10 mouse cellular contexts compared by ENCODE assay signal in genomic region chr7:30904042-30904441, GRCm38 (mm10). TPM values are rescaled to one million over a fixed set of nuclear protein-coding genes. Genes with fewer than 3 reads are reported as not detected.
DNase-seq lines count a peak whose midpoint lies in the region; ATAC-seq lines count a peak whose summit lies in the region.
"Had no signal": no experiment of that assay in that cellular context is flagged by ENCODE, and none has a peak within 500 bp of the region (broad histone marks: within the 10 kb centered on the region; RNA-seq: fewer than 3 reads in every experiment).

No protein-coding gene starts in this region.

- H3K4me2 ChIP-seq in forebrain, embryonic 13.5 days: no peak overlapping the region

- H3K27me3 ChIP-seq in forebrain, embryonic 13.5 days: 0 out of 2 replicates have a peak, but pooled peaks cover 8% of the 10 kb centered on the region

- H3K36me3 ChIP-seq in forebrain, embryonic 13.5 days (ENCODE audit: poor library complexity, severe bottlenecking): no peaks in the 10 kb centered on the region

- H3K4me3 ChIP-seq in forebrain, embryonic 13.5 days: no peak overlapping the region

- peaks cover 10% of the 10 kb centered on the region for H3K4me1 ChIP-seq in forebrain, embryonic 13.5 days

- H3K27ac ChIP-seq in forebrain, embryonic 13.5 days: no peak overlapping the region

- ATAC-seq in forebrain, embryonic 13.5 days: no peak

- 60% methylated on average over 4 of the region's 4 CpGs for WGBS in forebrain, embryonic 13.5 days

- no peak overlapping the region for H3K9ac ChIP-seq in forebrain, embryonic 13.5 days

- DNase-seq in adrenal gland, postnatal 14 days: peak; percentile 51
- no peak for DNase-seq in adrenal gland, postnatal 4 days (ENCODE audit: low spot score in 2 of 2)
- peak; percentile 28 to 52 for DNase-seq in layer of hippocampus, postnatal 10 days (ENCODE audit: low spot score in 2 of 2)
- no peak for DNase-seq in layer of hippocampus, adult 9-11 months
- DNase-seq in thymus, postnatal 14 days: peak; percentile 15
- DNase-seq in thymus, postnatal 10 days (ENCODE audit: low spot score in 2 of 2): no peak
- no peak for DNase-seq in ovary, postnatal 10 days (ENCODE audit: low spot score)

- no peaks in the 10 kb centered on the region for H3K9me3 ChIP-seq in forebrain, embryonic 13.5 days (replicated peaks)

RNA-seq across cellular contexts. Expression of gene Mag, which starts 10.6 kb away (rescaled TPM):
- total RNA-seq in adrenal gland, postnatal 14 days (2021): 0.33 and 0.90 TPM in 2 replicates
- 1 to 10 TPM in 1 of 2 experiments, under 1 TPM in 1; 0.45 to 1.4 TPM for total RNA-seq in adrenal gland, postnatal 4 days (2021)
- total RNA-seq in layer of hippocampus, postnatal 10 days (2021): 10 to 100 TPM; 25.3 to 30.7 TPM
- 0.58 and 0.64 TPM in 2 replicates for polyA plus RNA-seq in forebrain, embryonic 13.5 days (2015; fragmentation: Nextera tagmentation; extraction: Ambion mirVana)

RNA-seq across cellular contexts. Expression of gene Hamp2, which starts 20.4 kb away (rescaled TPM):
- total RNA-seq in adrenal gland, postnatal 14 days (2021): 6.5 TPM in 1 of 2 replicates, not detected in the other
- 10 to 100 TPM in 1 of 2 experiments, under 1 TPM in 1; 0.84 to 12.5 TPM for total RNA-seq in adrenal gland, postnatal 4 days (2021)
- not detected for total RNA-seq in layer of hippocampus, postnatal 10 days (2021)
- polyA plus RNA-seq in forebrain, embryonic 13.5 days (2015; fragmentation: Nextera tagmentation; extraction: Ambion mirVana): not detected in 2 replicates
- polyA plus RNA-seq: C2C12 had no signal

RNA-seq across cellular contexts. Expression of gene Cd22, which starts 23.9 kb away (rescaled TPM):
- 3.2 and 14.1 TPM in 2 replicates for total RNA-seq in adrenal gland, postnatal 14 days (2021)
- under 1 TPM; 0.73 to 0.90 TPM for total RNA-seq in adrenal gland, postnatal 4 days (2021)
- not detected for total RNA-seq in layer of hippocampus, postnatal 10 days (2021)
- not detected in 2 replicates for polyA plus RNA-seq in forebrain, embryonic 13.5 days (2015; fragmentation: Nextera tagmentation; extraction: Ambion mirVana)

RNA-seq across cellular contexts. Expression of gene Hamp, which starts 39.8 kb away (rescaled TPM):
- total RNA-seq in adrenal gland, postnatal 14 days (2021): 4.3 TPM in 1 of 2 replicates, not detected in the other
- 10 to 100 TPM in 1 of 2 experiments, 1 to 10 TPM in 1; 2.3 to 36.9 TPM for total RNA-seq in adrenal gland, postnatal 4 days (2021)
- not detected for total RNA-seq in layer of hippocampus, postnatal 10 days (2021)
- not detected in 2 replicates for polyA plus RNA-seq in forebrain, embryonic 13.5 days (2015; fragmentation: Nextera tagmentation; extraction: Ambion mirVana)
- polyA plus RNA-seq: C2C12 had no signal

RNA-seq across cellular contexts. Expression of gene Ffar1, which starts 42.7 kb away (rescaled TPM):
- 0.41 TPM in 1 of 2 replicates, not detected in the other for total RNA-seq in adrenal gland, postnatal 14 days (2021)
- total RNA-seq in adrenal gland, postnatal 4 days (2021): under 1 TPM in 1 of 2 experiments, not detected in 1; 0.59 TPM
- total RNA-seq in layer of hippocampus, postnatal 10 days (2021): not detected
- not detected in 2 replicates for polyA plus RNA-seq in forebrain, embryonic 13.5 days (2015; fragmentation: Nextera tagmentation; extraction: Ambion mirVana)
- total RNA-seq: heart, postnatal 14 days had no signal
- polyA plus RNA-seq: C2C12 had no signal

Comparison
In these comparisons a context has a peak if more than half of its experiments do, and no peak if none do; other contexts are left out.
1. DNase-seq: peak in adrenal gland, postnatal 14 days (single experiment), layer of hippocampus, postnatal 10 days (2 of 2) and thymus, postnatal 14 days (single experiment); none in adrenal gland, postnatal 4 days (0 of 2), layer of hippocampus, adult 9-11 months (single experiment), thymus, postnatal 10 days (0 of 2) and ovary, postnatal 10 days (single experiment).
2. RNA of gene Mag, which starts 10.6 kb away (total RNA-seq): 25.3 to 30.7 TPM in layer of hippocampus, postnatal 10 days; 0.45 to 1.4 TPM in adrenal gland, postnatal 4 days and 0.33 to 0.90 TPM in adrenal gland, postnatal 14 days; every median in the first group is over 10 times any median in the second.